ENCODE assay signal across 26 mouse cellular contexts in the genomic region with DNA sequence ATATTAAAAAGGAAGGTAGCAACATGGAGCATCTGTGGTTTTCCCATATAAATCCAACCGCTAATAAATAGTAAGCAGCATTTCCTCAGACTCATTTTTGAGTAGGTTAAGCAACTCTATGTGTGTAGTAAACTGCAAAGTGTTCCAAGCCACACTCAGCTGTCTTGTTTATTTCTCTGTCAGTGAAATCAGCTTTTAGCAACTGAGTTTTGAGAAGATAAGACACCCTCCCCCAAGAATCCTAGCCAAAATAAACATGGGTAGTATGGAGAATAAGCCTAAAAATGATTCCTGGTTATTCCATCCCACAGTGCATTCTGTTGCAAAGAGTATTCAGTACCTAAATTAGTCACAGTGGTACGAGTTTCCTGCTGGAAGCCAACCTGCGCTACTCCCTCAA.
DNase-seq lines count a peak whose midpoint lies in the region; ATAC-seq lines count a peak whose summit lies in the region.
"Had no signal": no experiment of that assay in that cellular context is flagged by ENCODE, and none has a peak within 500 bp of the region (broad histone marks: within the 10 kb centered on the region; RNA-seq: fewer than 3 reads in every experiment).

No protein-coding gene starts in this region.

- H3K4me1 ChIP-seq in kidney, embryonic 15.5 days: peaks cover 17% of the 10 kb centered on the region
- H3K4me1 ChIP-seq in limb, embryonic 12.5 days (replicated peaks): peaks cover 28% of the 10 kb centered on the region
- no peaks in the 10 kb centered on the region for H3K4me1 ChIP-seq in hindbrain, embryonic 14.5 days (replicated peaks; ENCODE audit: control insufficient read depth, insufficient read depth, low read length)
- H3K4me1 ChIP-seq: embryonic facial prominence, embryonic 12.5 days; forebrain, embryonic 12.5 days; intestine, embryonic 15.5 days; liver, embryonic 12.5 days; midbrain, embryonic 10.5 days; neural tube, embryonic 15.5 days; stomach, embryonic 15.5 days had no signal

- peak overlapping the region; percentile 39 for H3K27ac ChIP-seq in kidney, embryonic 15.5 days
- H3K27ac ChIP-seq in limb, embryonic 12.5 days: peak overlapping the region; percentile 54
- H3K27ac ChIP-seq in hindbrain, embryonic 14.5 days: no peak overlapping the region
- H3K27ac ChIP-seq: embryonic facial prominence, embryonic 12.5 days; forebrain, embryonic 12.5 days; intestine, embryonic 15.5 days; liver, embryonic 12.5 days; midbrain, embryonic 10.5 days; neural tube, embryonic 15.5 days; stomach, embryonic 15.5 days had no signal

- H3K9me3 ChIP-seq in kidney, embryonic 15.5 days (replicated peaks): no peaks in the 10 kb centered on the region
- no peaks in the 10 kb centered on the region for H3K9me3 ChIP-seq in limb, embryonic 12.5 days
- H3K9me3 ChIP-seq in hindbrain, embryonic 14.5 days (ENCODE audit: control insufficient read depth, low read length): no peaks in the 10 kb centered on the region
- H3K9me3 ChIP-seq: embryonic facial prominence, embryonic 12.5 days; forebrain, embryonic 12.5 days; intestine, embryonic 15.5 days; liver, embryonic 12.5 days; midbrain, embryonic 10.5 days; neural tube, embryonic 15.5 days; stomach, embryonic 15.5 days had no signal

- 49% methylated on average over 3 of the region's 3 CpGs for WGBS in kidney, embryonic 15.5 days
- WGBS in limb, embryonic 12.5 days: 43% methylated on average over 3 of the region's 3 CpGs
- WGBS in hindbrain, embryonic 14.5 days: 81% methylated on average over 3 of the region's 3 CpGs

- no peak overlapping the region for H3K9ac ChIP-seq in kidney, embryonic 15.5 days
- H3K9ac ChIP-seq in limb, embryonic 12.5 days (replicated peaks): no peak overlapping the region
- H3K9ac ChIP-seq in hindbrain, embryonic 14.5 days: no peak overlapping the region
- H3K9ac ChIP-seq: embryonic facial prominence, embryonic 12.5 days; forebrain, embryonic 12.5 days; intestine, embryonic 15.5 days; liver, embryonic 12.5 days; neural tube, embryonic 15.5 days; stomach, embryonic 15.5 days had no signal

- H3K4me2 ChIP-seq in kidney, embryonic 15.5 days: no peak overlapping the region
- H3K4me2 ChIP-seq in limb, embryonic 12.5 days: no peak overlapping the region
- no peak overlapping the region for H3K4me2 ChIP-seq in hindbrain, embryonic 14.5 days (replicated peaks)
- H3K4me2 ChIP-seq: embryonic facial prominence, embryonic 12.5 days; forebrain, embryonic 12.5 days; heart, embryonic 11.5 days; intestine, embryonic 15.5 days; liver, embryonic 12.5 days; neural tube, embryonic 15.5 days; stomach, embryonic 15.5 days had no signal

- ATAC-seq in kidney, embryonic 15.5 days (replicated peaks; ENCODE audit: low FRiP score): no peak
- no peak for ATAC-seq in limb, embryonic 12.5 days (ENCODE audit: insufficient number of reproducible peaks, insufficient read depth, low FRiP score, low TSS enrichment, low read depth)
- no peak for ATAC-seq in hindbrain, embryonic 14.5 days (ENCODE audit: low FRiP score)
- ATAC-seq: CD4-positive, CD25-positive, alpha-beta regulatory T cell, adult 4 months; hindbrain, embryonic 16.5 days; intestine, embryonic 15.5 days; liver, embryonic 12.5 days had no signal

- H3K4me3 ChIP-seq in kidney, embryonic 15.5 days (replicated peaks): no peak overlapping the region
- H3K4me3 ChIP-seq in limb, embryonic 12.5 days (replicated peaks): no peak overlapping the region
- no peak overlapping the region for H3K4me3 ChIP-seq in hindbrain, embryonic 14.5 days (replicated peaks; ENCODE audit: low read length)
- H3K4me3 ChIP-seq: embryonic facial prominence, embryonic 12.5 days; erythroblast, embryonic 14.5 days; forebrain, embryonic 12.5 days; intestine, embryonic 15.5 days; liver, embryonic 12.5 days; midbrain, embryonic 10.5 days; neural tube, embryonic 15.5 days; stomach, embryonic 15.5 days had no signal

- DNase-seq in kidney, postnatal 25 days: no peak
- DNase-seq in 3134 (ENCODE audit: extremely low read depth, insufficient read length, low spot score) (peak; percentile 60), 3T3-L1 (ENCODE audit: low read depth, low spot score) (peak; percentile 73)
- DNase-seq in cerebellum, postnatal 36 days: no peak
- DNase-seq in hindbrain, embryonic 14.5 days (ENCODE audit: low spot score): no peak
- DNase-seq: adrenal gland, postnatal 36 days; cerebellum, adult 11 months; cerebellum, postnatal 10 days; gastrocnemius, postnatal 36 days; kidney, adult 8-10 months; lung, adult 2 months; right cerebral cortex, adult 18-20 months; thymus, postnatal 25 days had no signal

- H3K27me3 ChIP-seq in kidney, embryonic 15.5 days: no peaks in the 10 kb centered on the region
- H3K27me3 ChIP-seq in limb, embryonic 12.5 days: no peaks in the 10 kb centered on the region
- H3K27me3 ChIP-seq in hindbrain, embryonic 14.5 days (ENCODE audit: control insufficient read depth, insufficient read depth, low read length): no peaks in the 10 kb centered on the region
- H3K27me3 ChIP-seq: embryonic facial prominence, embryonic 12.5 days; forebrain, embryonic 12.5 days; intestine, embryonic 15.5 days; liver, embryonic 12.5 days; neural tube, embryonic 15.5 days; stomach, embryonic 15.5 days had no signal

- H3K36me3 ChIP-seq in kidney, embryonic 15.5 days: no peaks in the 10 kb centered on the region
- no peaks in the 10 kb centered on the region for H3K36me3 ChIP-seq in limb, embryonic 12.5 days
- no peaks in the 10 kb centered on the region for H3K36me3 ChIP-seq in hindbrain, embryonic 14.5 days (replicated peaks; ENCODE audit: control insufficient read depth, insufficient read depth)
- H3K36me3 ChIP-seq: embryonic facial prominence, embryonic 12.5 days; forebrain, embryonic 12.5 days; intestine, embryonic 15.5 days; liver, embryonic 12.5 days; midbrain, embryonic 10.5 days; neural tube, embryonic 15.5 days; stomach, embryonic 15.5 days had no signal

Comparison
In these comparisons a context has a peak if more than half of its experiments do, and no peak if none do; other contexts are left out.
1. DNase-seq: peak in 3134 (single experiment) and 3T3-L1 (single experiment); none in kidney, postnatal 25 days (0 of 2), cerebellum, postnatal 36 days (0 of 2) and hindbrain, embryonic 14.5 days (single experiment).